Mouse (Mus musculus) neural tube, embryonic 11.5 days (tissue): ENCODE results near the gene Pam16. TPM values are rescaled to one million over a fixed set of nuclear protein-coding genes. Genes with fewer than 3 reads are reported as not detected.

Source experiments
- ATAC-seq: fragments of 200-750 bp; cut with Nextera tagmentation; 2 replicates; pipeline ENCODE4 v1.8.0; 2017; ENCODE audit warnings: moderate number of reproducible peaks, mild to moderate bottlenecking, moderate TSS enrichment, moderate library complexity; ENCODE audit not compliant: insufficient read depth, low FRiP score, low TSS enrichment
- DNase-seq: peaks from one replicate; pipeline ENCODE4 v3.0.0-alpha.2; 2015; ENCODE audit warnings: low spot score
- H3K27ac ChIP-seq: fragments of 300-500 bp; sonication (generic); 2 replicates; pipeline ENCODE4 v1.5.1; 2014; ENCODE audit warnings: low read depth, mild to moderate bottlenecking, low read length
- H3K27me3 ChIP-seq: fragments of 300-500 bp; sonication (generic); 2 replicates; pipeline ENCODE4 v1.6.1; 2014; ENCODE audit warnings: mild to moderate bottlenecking, low read length, mixed read lengths; ENCODE audit not compliant: control insufficient read depth, insufficient read depth
- H3K36me3 ChIP-seq: fragments of 300-500 bp; sonication (generic); 2 replicates; pipeline ENCODE4 v1.6.1; 2014; ENCODE audit warnings: mild to moderate bottlenecking, low read length, moderate library complexity, mixed read lengths; ENCODE audit not compliant: control insufficient read depth, insufficient read depth
- H3K4me1 ChIP-seq: fragments of 300-500 bp; sonication (generic); 2 replicates; pipeline ENCODE4 v1.6.1; 2014; ENCODE audit warnings: low read length, mixed read lengths; ENCODE audit not compliant: control insufficient read depth, insufficient read depth
- H3K4me2 ChIP-seq: fragments of 300-500 bp; sonication (generic); 2 replicates; pipeline ENCODE4 v1.6.1; 2014; ENCODE audit warnings: low read depth, mild to moderate bottlenecking, moderate library complexity
- H3K4me3 ChIP-seq: fragments of 300-500 bp; sonication (generic); 2 replicates; pipeline ENCODE4 v1.5.1; 2014; ENCODE audit warnings: low read depth, low read length
- H3K9ac ChIP-seq: fragments of 300-500 bp; sonication (generic); 2 replicates; pipeline ENCODE4 v1.6.1; 2014; ENCODE audit warnings: mild to moderate bottlenecking, low read length
- H3K9me3 ChIP-seq: fragments of 300-500 bp; sonication (generic); 2 replicates; pipeline ENCODE4 v1.6.1; 2016; ENCODE audit warnings: low read length; ENCODE audit not compliant: control insufficient read depth
- WGBS: fragments of 180-500 bp; shearing (Covaris S2); extraction: QIAGEN DNeasy Blood & Tissue Kit; methylation state at CpG from one replicate; pipeline ENCODE4 v1.1.7; 2014; 5-methylcytosine and 5-hydroxymethylcytosine counted together
- polyA plus RNA-seq: library from polyadenylated mRNA; unstranded; fragments of >200 nt; fragmentation: Nextera tagmentation; extraction: Ambion mirVana; gene quantifications from 2 replicates; pipeline ENCODE4 v1.2.1, GENCODE M21; 2014

The Pam16 gene
- polyA plus RNA-seq, 1 experiment from 2014 or later, result 94.3 TPM

- H3K27ac ChIP-seq, result no peak overlapping the region
- no peak for ATAC-seq
These were observed 31.8 kb upstream of the Pam16 start for GRCm38 (mm10) chr16:4656571-4657081.

GRCm38 (mm10) chr16:4655764-4656570, 31.2 kb upstream of the Pam16 start:
- Histone ChIP-seq H3K27me3 (no peaks in the 10 kb centered on the region), H3K9ac (no peak overlapping the region), H3K4me3 (no peak overlapping the region), H3K4me1 (peaks cover 8% of the 10 kb centered on the region), H3K27ac (no peak overlapping the region), H3K36me3 (peaks cover 2% of the 10 kb centered on the region; the same call in 1 of the 2 replicates), H3K9me3 (no peaks in the 10 kb centered on the region), H3K4me2 (no peak overlapping the region)
- 45% methylated on average over 11 of the region's 11 CpGs for WGBS
- DNase-seq (no peak), ATAC-seq (no peak)

More at GRCm38 (mm10) chr16:4656571-4657081, 31.8 kb upstream of the Pam16 start:
- no peak overlapping the region for H3K9ac ChIP-seq
- H3K27me3 ChIP-seq, result no peaks in the 10 kb centered on the region
- no peak for DNase-seq
- H3K36me3 ChIP-seq, result peaks cover 2% of the 10 kb centered on the region; the same call in 1 of the 2 replicates
- no peak overlapping the region for H3K4me2 ChIP-seq
- H3K4me1 ChIP-seq, result peaks cover 5% of the 10 kb centered on the region
- no peaks in the 10 kb centered on the region for H3K9me3 ChIP-seq
- H3K4me3 ChIP-seq, result no peak overlapping the region
- WGBS, result 74% methylated on average over 9 of the region's 9 CpGs

- ATAC-seq (no peak), DNase-seq (no peak)
- no peak overlapping the region for H3K9ac ChIP-seq
- H3K36me3 ChIP-seq, result peaks cover 3% of the 10 kb centered on the region
- peaks cover 8% of the 10 kb centered on the region for H3K4me1 ChIP-seq
- 86% methylated on average over 4 of the region's 4 CpGs for WGBS
- no peaks in the 10 kb centered on the region for H3K27me3 ChIP-seq
- no peak overlapping the region for H3K4me2 ChIP-seq
- H3K4me3 ChIP-seq, result no peak overlapping the region
- H3K9me3 ChIP-seq, result no peaks in the 10 kb centered on the region
- no peak overlapping the region for H3K27ac ChIP-seq
These were observed 30.5 kb upstream of the Pam16 start for GRCm38 (mm10) chr16:4655251-4655734.

- ATAC-seq (no peak), DNase-seq (no peak)
- 87% methylated on average over 10 of the region's 10 CpGs for WGBS
- Histone ChIP-seq H3K9ac (no peak overlapping the region), H3K4me3 (no peak overlapping the region), H3K36me3 (peaks cover 4% of the 10 kb centered on the region), H3K27ac (no peak overlapping the region), H3K9me3 (no peaks in the 10 kb centered on the region), H3K4me1 (peaks cover 8% of the 10 kb centered on the region), H3K4me2 (no peak overlapping the region), H3K27me3 (no peaks in the 10 kb centered on the region)
These were observed 29.9 kb upstream of the Pam16 start for GRCm38 (mm10) chr16:4654706-4655105.

GRCm38 (mm10) chr16:4652707-4653416, 28.1 kb upstream of the Pam16 start:
- peaks cover 8% of the 10 kb centered on the region for H3K4me1 ChIP-seq
- WGBS, result 70% methylated on average over 4 of the region's 4 CpGs
- H3K36me3 ChIP-seq, result peaks cover 7% of the 10 kb centered on the region
- no peaks in the 10 kb centered on the region for H3K9me3 ChIP-seq
- H3K4me3 ChIP-seq, result no peak overlapping the region
- H3K27ac ChIP-seq, result peak overlapping the region; percentile 20; the same call in 1 of the 2 replicates
- no peak overlapping the region for H3K9ac ChIP-seq
- H3K4me2 ChIP-seq, result no peak overlapping the region
- no peaks in the 10 kb centered on the region for H3K27me3 ChIP-seq
- no peak for DNase-seq
- no peak for ATAC-seq

- Histone ChIP-seq H3K36me3 (peaks cover 7% of the 10 kb centered on the region), H3K9ac (no peak overlapping the region), H3K4me2 (no peak overlapping the region), H3K27me3 (no peaks in the 10 kb centered on the region), H3K27ac (no peak overlapping the region), H3K4me3 (no peak overlapping the region), H3K9me3 (no peaks in the 10 kb centered on the region), H3K4me1 (peaks cover 10% of the 10 kb centered on the region)
- WGBS, result 54% methylated on average over 7 of the region's 7 CpGs
- ATAC-seq (no peak), DNase-seq (peak; percentile 53)
These were observed 26.8 kb upstream of the Pam16 start for GRCm38 (mm10) chr16:4651624-4652023.

GRCm38 (mm10) chr16:4651081-4651480, 26.3 kb upstream of the Pam16 start:
- ATAC-seq (no peak), DNase-seq (no peak)
- WGBS, result 85% methylated on average over 1 of the region's 1 CpGs

GRCm38 (mm10) chr16:4650161-4650560, 25.4 kb upstream of the Pam16 start:
- no peak overlapping the region for H3K4me2 ChIP-seq
- WGBS, result 92% methylated on average over 3 of the region's 3 CpGs
- H3K9ac ChIP-seq, result no peak overlapping the region
- no peaks in the 10 kb centered on the region for H3K9me3 ChIP-seq
- no peaks in the 10 kb centered on the region for H3K27me3 ChIP-seq
- no peak for DNase-seq
- H3K27ac ChIP-seq, result no peak overlapping the region
- H3K36me3 ChIP-seq, result peaks cover 7% of the 10 kb centered on the region
- ATAC-seq, result no peak
- H3K4me3 ChIP-seq, result no peak overlapping the region
- peaks cover 9% of the 10 kb centered on the region for H3K4me1 ChIP-seq

More at GRCm38 (mm10) chr16:4651081-4651480, 26.3 kb upstream of the Pam16 start:
- no peak overlapping the region for H3K4me2 ChIP-seq
- H3K4me1 ChIP-seq, result peaks cover 9% of the 10 kb centered on the region
- peaks cover 7% of the 10 kb centered on the region for H3K36me3 ChIP-seq
- no peaks in the 10 kb centered on the region for H3K27me3 ChIP-seq
- H3K9me3 ChIP-seq, result no peaks in the 10 kb centered on the region
- no peak overlapping the region for H3K4me3 ChIP-seq
- no peak overlapping the region for H3K27ac ChIP-seq
- no peak overlapping the region for H3K9ac ChIP-seq
